ENCODE assay signal across 18 mouse cellular contexts in the genomic region with DNA sequence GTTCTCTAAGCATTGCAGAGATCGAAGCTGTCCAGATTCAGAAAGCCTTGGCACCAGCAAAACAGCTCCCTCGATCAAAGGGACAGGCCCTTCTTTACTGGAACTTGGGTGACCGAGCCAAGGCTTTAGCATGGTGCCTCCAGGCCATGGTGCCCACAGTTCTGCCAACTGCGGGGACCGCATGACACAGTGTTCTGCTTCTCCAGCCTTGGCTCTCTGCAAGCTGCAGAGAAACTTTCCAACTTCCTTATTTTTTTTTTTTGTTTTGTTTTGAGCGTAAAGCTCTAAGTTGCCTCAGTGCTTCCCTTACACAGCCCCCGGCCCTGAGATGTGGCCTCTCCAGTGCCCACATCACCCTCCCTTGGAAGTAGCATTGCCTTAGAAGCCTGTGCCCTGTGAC.
DNase-seq lines count a peak whose midpoint lies in the region; ATAC-seq and TF ChIP-seq lines count a peak whose summit lies in the region.
"Had no signal": no experiment of that assay in that cellular context is flagged by ENCODE, and none has a peak within 500 bp of the region (broad histone marks: within the 10 kb centered on the region; RNA-seq: fewer than 3 reads in every experiment).

No protein-coding gene starts in this region.

- no peaks in the 10 kb centered on the region for H3K27me3 ChIP-seq in liver, postnatal 0 days (ENCODE audit: insufficient read depth, low read length)
- no peaks in the 10 kb centered on the region for H3K27me3 ChIP-seq in forebrain, embryonic 12.5 days
- H3K27me3 ChIP-seq: embryonic facial prominence, embryonic 13.5 days; heart, embryonic 12.5 days; intestine, embryonic 15.5 days; midbrain, embryonic 13.5 days; neural tube, embryonic 13.5 days had no signal

- DNase-seq in right cerebral cortex, postnatal 10 days (ENCODE audit: low spot score in 2 of 2), result peak; percentile 53 to 57
- DNase-seq in right cerebral cortex, adult 18-20 months, result no peak
- DNase-seq in brain, adult 2 months (ENCODE audit: low read depth, low spot score), result peak; percentile 31
- DNase-seq in liver, postnatal 0 days, result peak; percentile 36
- no peak for DNase-seq in frontal cortex, postnatal 14 days (ENCODE audit: low spot score in 2 of 2)
- DNase-seq in left cerebral cortex, postnatal 36 days (ENCODE audit: low spot score in 2 of 2), result no peak
- DNase-seq: gastrocnemius, postnatal 25 days; kidney, postnatal 36 days; lung, adult 18-20 months; thymus, postnatal 36 days had no signal

- H3K9ac ChIP-seq in liver, postnatal 0 days (replicated peaks), result no peak overlapping the region
- no peak overlapping the region for H3K9ac ChIP-seq in forebrain, embryonic 12.5 days
- H3K9ac ChIP-seq: embryonic facial prominence, embryonic 13.5 days; heart, embryonic 12.5 days; intestine, embryonic 15.5 days; midbrain, embryonic 13.5 days; neural tube, embryonic 13.5 days had no signal

- H3K27ac ChIP-seq in liver, postnatal 0 days (ENCODE audit: low read depth), result peak overlapping the region; percentile 67
- no peak overlapping the region for H3K27ac ChIP-seq in forebrain, embryonic 12.5 days
- H3K27ac ChIP-seq: embryonic facial prominence, embryonic 13.5 days; intestine, embryonic 15.5 days; midbrain, embryonic 13.5 days; neural tube, embryonic 13.5 days; stomach, postnatal 0 days had no signal

- WGBS in liver, postnatal 0 days (ENCODE audit: insufficient replicate concordance), result 60% methylated on average over 7 of the region's 7 CpGs
- WGBS in forebrain, embryonic 12.5 days, result 91% methylated on average over 7 of the region's 7 CpGs

- no peak overlapping the region for H3K4me2 ChIP-seq in liver, postnatal 0 days (ENCODE audit: low read depth, low read length)
- H3K4me2 ChIP-seq in forebrain, embryonic 12.5 days, result no peak overlapping the region
- H3K4me2 ChIP-seq: embryonic facial prominence, embryonic 13.5 days; heart, embryonic 12.5 days; intestine, embryonic 15.5 days; midbrain, embryonic 13.5 days; neural tube, embryonic 13.5 days had no signal

- H3K4me1 ChIP-seq in liver, postnatal 0 days (ENCODE audit: insufficient read depth), result peaks cover 7% of the 10 kb centered on the region; the same call in 1 of the 2 replicates
- H3K4me1 ChIP-seq in forebrain, embryonic 12.5 days, result no peaks in the 10 kb centered on the region
- H3K4me1 ChIP-seq: midbrain, embryonic 13.5 days; neural tube, embryonic 13.5 days had no signal

- no peaks in the 10 kb centered on the region for H3K9me3 ChIP-seq in liver, postnatal 0 days (ENCODE audit: low read length)
- H3K9me3 ChIP-seq in forebrain, embryonic 12.5 days, result no peaks in the 10 kb centered on the region
- H3K9me3 ChIP-seq: embryonic facial prominence, embryonic 13.5 days; heart, embryonic 12.5 days; intestine, embryonic 15.5 days; midbrain, embryonic 13.5 days; neural tube, embryonic 13.5 days had no signal

- intact Hi-C loops in left cerebral cortex, postnatal 36 days (cut with DNase I), result no loop called here

- peaks cover 59% of the 10 kb centered on the region for H3K36me3 ChIP-seq in liver, postnatal 0 days (replicated peaks; ENCODE audit: insufficient read depth, low read length)
- no peaks in the 10 kb centered on the region for H3K36me3 ChIP-seq in forebrain, embryonic 12.5 days (replicated peaks)
- H3K36me3 ChIP-seq: midbrain, embryonic 13.5 days; neural tube, embryonic 13.5 days had no signal

- TF ChIP-seq CTCF in liver, postnatal 0 days (IDR thresholded peaks at IDR 0.05; ENCODE audit: low read depth), result no peak

- TF ChIP-seq EP300 in liver, postnatal 0 days (IDR thresholded peaks at IDR 0.05; ENCODE audit: low read depth), result no peak

- H3K4me3 ChIP-seq in liver, postnatal 0 days (ENCODE audit: low read depth, low read length), result no peak overlapping the region
- H3K4me3 ChIP-seq in forebrain, embryonic 12.5 days (replicated peaks), result no peak overlapping the region
- H3K4me3 ChIP-seq: embryonic facial prominence, embryonic 13.5 days; heart, embryonic 12.5 days; intestine, embryonic 15.5 days; midbrain, embryonic 13.5 days; neural tube, embryonic 13.5 days had no signal

- no peak for ATAC-seq in liver, postnatal 0 days
- ATAC-seq in forebrain, embryonic 12.5 days (ENCODE audit: low FRiP score), result no peak
- ATAC-seq: forebrain, embryonic 14.5 days; intestine, embryonic 15.5 days; midbrain, embryonic 13.5 days had no signal

Comparison
In these comparisons a context has a peak if more than half of its experiments do, and no peak if none do; other contexts are left out.
1. DNase-seq: peak in right cerebral cortex, postnatal 10 days (2 of 2), brain, adult 2 months (single experiment) and liver, postnatal 0 days (single experiment); none in right cerebral cortex, adult 18-20 months (single experiment), frontal cortex, postnatal 14 days (0 of 2) and left cerebral cortex, postnatal 36 days (0 of 2).